Mouse (Mus musculus) heart, postnatal 0 days (tissue): ENCODE results near the gene Sde2. TPM values are rescaled to one million over a fixed set of nuclear protein-coding genes. Genes with fewer than 3 reads are reported as not detected.

Experiments used
- ATAC-seq: fragments of 200-750 bp; cut with Nextera tagmentation; 2 replicates; pipeline ENCODE4 v1.8.0; 2017; ENCODE audit warnings: low read depth, moderate number of reproducible peaks, moderate library complexity; ENCODE audit not compliant: insufficient read depth
- DNase-seq: peaks from one replicate; pipeline ENCODE4 v3.0.0-alpha.2; 2016; ENCODE audit warnings: low spot score
- H3K27ac ChIP-seq: fragments of 300-500 bp; sonication (generic); 2 replicates; pipeline ENCODE4 v1.5.1; 2014; ENCODE audit warnings: low read depth, mild to moderate bottlenecking
- H3K27me3 ChIP-seq: fragments of 300-500 bp; sonication (generic); 2 replicates; pipeline ENCODE4 v1.6.1; 2014; ENCODE audit warnings: low read length, mixed read lengths; ENCODE audit not compliant: control insufficient read depth, insufficient read depth
- H3K36me3 ChIP-seq: fragments of 300-500 bp; sonication (generic); replicated peaks from 2 replicates; pipeline ENCODE4 v1.6.1; 2014; ENCODE audit warnings: low read length, mixed read lengths; ENCODE audit not compliant: control insufficient read depth, insufficient read depth
- H3K4me1 ChIP-seq: fragments of 300-500 bp; sonication (generic); 2 replicates; pipeline ENCODE4 v1.6.1; 2014; ENCODE audit warnings: antibody characterized with exemption; ENCODE audit not compliant: control insufficient read depth, insufficient read depth
- H3K4me2 ChIP-seq: fragments of 300-500 bp; sonication (generic); 2 replicates; pipeline ENCODE4 v1.6.1; 2014; ENCODE audit warnings: low read depth, mild to moderate bottlenecking, low read length, moderate library complexity
- H3K4me3 ChIP-seq: fragments of 300-500 bp; sonication (generic); 2 replicates; pipeline ENCODE4 v1.5.1; 2014; ENCODE audit warnings: low read depth, low read length
- H3K9ac ChIP-seq: fragments of 300-500 bp; sonication (generic); replicated peaks from 2 replicates; pipeline ENCODE4 v1.6.1; 2014; ENCODE audit warnings: low read depth, low read length, mixed read lengths
- H3K9me3 ChIP-seq: fragments of 300-500 bp; sonication (generic); replicated peaks from 2 replicates; pipeline ENCODE4 v1.6.1; 2016; ENCODE audit warnings: low read length; ENCODE audit not compliant: control insufficient read depth
- CTCF ChIP-seq: IDR thresholded peaks from 2 replicates; pipeline ENCODE4 v1.5.1; 2016; ENCODE audit warnings: antibody characterized with exemption, control low read depth, low read depth
- EP300 ChIP-seq: IDR thresholded peaks from 2 replicates; pipeline ENCODE4 v1.6.1; 2016; ENCODE audit warnings: antibody characterized with exemption, low read depth
- WGBS: fragments of 180-500 bp; shearing (Covaris S2); extraction: QIAGEN DNeasy Blood & Tissue Kit; methylation state at CpG from one replicate; pipeline ENCODE4 v1.1.7; 2014; 5-methylcytosine and 5-hydroxymethylcytosine counted together
- polyA plus RNA-seq: library from polyadenylated mRNA; unstranded; fragments of >200 nt; fragmentation: Nextera tagmentation; extraction: Ambion mirVana; gene quantifications from 2 replicates; pipeline ENCODE4 v1.2.1, GENCODE M21; 2015
- total RNA-seq: library from RNA; depleted of rRNA; stranded (reverse); fragments of >200 nt; gene quantifications from 2 replicates; pipeline ENCODE4 v1.2.3, GENCODE M21; 2014; ENCODE audit warnings: low replicate concordance

Gene Sde2
- total and polyA plus RNA-seq, 2 experiments from 2014 or later: 9.8 to 15.8 TPM

DNA sequence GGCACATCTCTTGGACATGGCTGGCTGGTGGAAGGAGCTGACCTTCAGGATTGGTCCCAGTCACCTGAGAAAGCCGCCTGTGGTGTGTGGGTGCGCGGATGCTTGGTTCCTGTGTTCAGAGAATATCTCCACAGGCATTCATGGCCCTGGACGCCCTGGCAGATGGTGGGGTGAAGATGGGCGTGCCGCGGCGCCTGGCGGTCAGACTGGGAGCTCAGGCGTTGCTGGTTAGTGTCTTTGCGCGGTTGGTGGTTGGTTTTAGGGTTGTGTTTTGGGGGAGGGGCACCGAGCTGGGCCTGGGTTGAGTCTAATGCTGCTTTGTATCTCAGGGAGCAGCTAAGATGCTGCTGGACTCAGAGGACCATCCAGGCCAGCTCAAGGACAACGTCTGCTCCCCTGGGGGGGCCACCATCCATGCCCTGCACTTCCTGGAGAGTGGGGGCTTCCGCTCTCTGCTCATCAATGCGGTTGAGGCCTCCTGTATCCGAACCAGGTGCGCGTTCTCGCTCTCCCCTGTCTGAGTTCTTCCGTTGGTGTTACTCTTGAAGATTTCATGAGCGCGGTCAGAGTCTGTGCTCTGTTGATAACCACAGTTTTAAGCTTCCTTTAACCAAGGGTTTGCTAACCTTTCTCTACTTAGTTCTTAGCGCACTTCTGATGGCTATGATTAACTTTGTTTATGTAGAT is 55.7 kb downstream of the Sde2 start:
- Histone ChIP-seq H3K27me3 (no peaks in the 10 kb centered on the region), H3K4me1 (peaks cover 12% of the 10 kb centered on the region), H3K27ac (no peak overlapping the region), H3K4me3 (no peak overlapping the region), H3K9ac (no peak overlapping the region), H3K4me2 (no peak overlapping the region), H3K9me3 (no peaks in the 10 kb centered on the region), H3K36me3 (peaks cover 17% of the 10 kb centered on the region)
- ATAC-seq: no peak
- DNase-seq: no peak
- no peak for TF ChIP-seq CTCF
- WGBS: 90% methylated on average over 23 of the region's 24 CpGs

DNA sequence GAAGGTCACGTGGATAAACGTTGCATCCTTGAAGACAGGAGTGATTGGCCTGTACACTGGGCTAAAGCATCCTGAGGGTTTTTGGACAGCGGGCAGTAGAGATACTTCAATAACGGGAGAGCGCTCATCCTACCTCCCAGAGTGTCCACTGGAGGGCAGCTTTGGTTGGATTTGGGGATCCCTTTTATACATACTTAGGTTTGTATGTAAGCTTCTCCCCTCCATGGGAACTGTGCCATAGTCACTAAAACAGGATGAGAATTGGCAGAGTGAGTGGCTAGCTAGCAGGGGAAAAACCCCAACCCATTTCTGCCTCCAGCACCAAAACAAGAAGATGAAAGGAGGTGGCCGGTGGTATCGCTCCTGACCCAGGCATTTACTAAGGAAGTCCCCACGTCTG is 60.2 kb downstream of the Sde2 start:
- H3K4me3 ChIP-seq: no peak overlapping the region
- H3K27ac ChIP-seq: no peak overlapping the region
- TF ChIP-seq EP300 (no peak), CTCF (peak; percentile 51)
- ATAC-seq (no peak), DNase-seq (peak; percentile 50)
- peaks cover 6% of the 10 kb centered on the region; the same call in 1 of the 2 replicates for H3K4me1 ChIP-seq
- 37% methylated on average over 8 of the region's 8 CpGs for WGBS
- H3K4me2 ChIP-seq: peak overlapping the region; percentile 17
- H3K27me3 ChIP-seq: no peaks in the 10 kb centered on the region
- H3K9me3 ChIP-seq: no peaks in the 10 kb centered on the region
- no peak overlapping the region for H3K9ac ChIP-seq
- peaks cover 12% of the 10 kb centered on the region for H3K36me3 ChIP-seq

DNA sequence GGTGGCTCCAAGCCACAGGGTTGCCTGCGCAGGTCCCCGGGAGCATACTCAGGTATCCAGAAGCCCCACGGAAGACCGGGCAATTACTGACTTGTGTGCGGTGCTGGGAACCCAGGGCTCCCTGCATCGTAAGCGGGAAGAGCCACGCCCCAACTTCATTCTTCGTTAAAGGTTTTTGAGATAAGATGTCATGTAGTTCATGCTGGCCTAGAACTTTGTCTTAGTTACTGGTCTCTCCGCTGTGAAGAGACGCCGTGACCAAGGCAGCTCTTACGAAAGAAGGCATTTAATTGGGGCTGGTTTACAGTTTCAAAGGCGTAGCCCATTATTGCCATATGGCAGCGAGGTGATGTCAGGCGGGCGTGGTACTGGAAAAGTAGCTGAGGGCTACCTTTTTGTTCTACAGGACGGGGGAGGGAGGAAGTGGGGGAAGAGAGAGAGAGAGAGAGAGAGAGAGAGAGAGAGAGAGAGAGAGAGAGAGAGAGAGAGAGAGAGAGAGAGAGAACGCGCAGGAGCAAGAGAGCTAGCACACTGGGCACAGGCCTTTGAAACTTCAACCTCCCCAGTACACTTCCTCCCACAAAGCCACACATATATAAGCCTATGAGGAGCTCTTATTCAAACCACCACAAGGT is 60.8 kb downstream of the Sde2 start:
- H3K27me3 ChIP-seq: no peaks in the 10 kb centered on the region
- DNase-seq: no peak
- peak overlapping the region; percentile 17 for H3K4me2 ChIP-seq
- WGBS: 52% methylated on average over 19 of the region's 20 CpGs
- H3K36me3 ChIP-seq: peaks cover 6% of the 10 kb centered on the region
- H3K9ac ChIP-seq: no peak overlapping the region
- H3K27ac ChIP-seq: no peak overlapping the region
- H3K4me3 ChIP-seq: no peak overlapping the region
- TF ChIP-seq CTCF: no peak
- no peak for TF ChIP-seq EP300
- H3K9me3 ChIP-seq: no peaks in the 10 kb centered on the region
- no peak for ATAC-seq
- peaks cover 6% of the 10 kb centered on the region; the same call in 1 of the 2 replicates for H3K4me1 ChIP-seq

DNA sequence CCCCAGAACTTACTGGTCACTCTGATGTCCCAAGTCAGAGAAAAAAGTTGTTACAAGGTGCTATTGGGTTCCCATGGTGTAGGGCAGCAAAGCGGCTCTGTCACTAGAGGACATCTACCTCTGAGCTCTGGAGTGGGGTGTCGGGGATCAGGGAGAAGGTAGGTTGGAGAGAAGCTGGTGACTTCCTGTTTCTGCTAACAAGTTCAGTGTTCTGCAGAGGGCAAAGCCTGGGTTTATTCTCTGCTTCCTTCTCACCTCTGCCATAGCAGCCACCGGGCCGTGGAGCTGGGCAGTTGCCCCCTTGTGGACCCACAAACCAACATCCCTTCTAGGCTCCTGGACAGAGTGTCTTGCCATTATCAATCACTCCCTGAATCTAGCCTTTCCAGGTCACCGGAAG is 61.9 kb downstream of the Sde2 start:
- WGBS: 82% methylated on average over 5 of the region's 5 CpGs
- no peak overlapping the region for H3K27ac ChIP-seq
- no peak overlapping the region for H3K9ac ChIP-seq
- H3K36me3 ChIP-seq: peaks cover 4% of the 10 kb centered on the region; the same call in 1 of the 2 replicates
- H3K4me1 ChIP-seq: peaks cover 6% of the 10 kb centered on the region; the same call in 1 of the 2 replicates
- H3K4me2 ChIP-seq: no peak overlapping the region
- DNase-seq (no peak), ATAC-seq (no peak)
- TF ChIP-seq EP300 (no peak), CTCF (no peak)
- no peak overlapping the region for H3K4me3 ChIP-seq
- H3K9me3 ChIP-seq: no peaks in the 10 kb centered on the region
- H3K27me3 ChIP-seq: no peaks in the 10 kb centered on the region

DNA sequence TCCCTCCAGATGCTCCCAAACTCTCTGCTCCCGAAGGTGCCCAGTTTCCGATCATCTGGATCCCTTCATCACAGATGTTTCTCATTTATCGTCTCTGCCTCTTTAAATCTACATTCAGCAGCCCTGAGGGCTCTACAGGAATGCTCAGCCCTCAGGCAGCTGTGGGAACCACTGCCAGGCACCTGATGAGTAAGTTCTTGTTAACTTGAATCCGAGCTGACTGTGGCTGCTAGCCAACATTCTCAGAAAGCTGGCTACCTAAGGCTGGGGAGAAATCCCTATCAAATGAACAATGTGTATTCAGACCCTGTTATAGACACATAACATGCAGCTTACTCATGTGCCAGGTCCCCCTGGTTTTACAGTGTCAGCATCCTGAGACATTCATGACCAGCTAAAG is 62.9 kb downstream of the Sde2 start:
- no peaks in the 10 kb centered on the region for H3K36me3 ChIP-seq
- peak; percentile 73 for ATAC-seq

More for the DNA sequence above, 62.9 kb downstream of the Sde2 start:
- no peaks in the 10 kb centered on the region for H3K27me3 ChIP-seq
- no peak overlapping the region for H3K4me2 ChIP-seq
- peak; percentile 47 for DNase-seq
- no peaks in the 10 kb centered on the region for H3K9me3 ChIP-seq
- H3K4me1 ChIP-seq: peaks cover 6% of the 10 kb centered on the region; the same call in 1 of the 2 replicates
- WGBS: 24% methylated on average over 4 of the region's 4 CpGs
- TF ChIP-seq CTCF: no peak
- TF ChIP-seq EP300: no peak
- H3K9ac ChIP-seq: no peak overlapping the region
- H3K4me3 ChIP-seq: no peak overlapping the region
- H3K27ac ChIP-seq: no peak overlapping the region
